Mouse (Mus musculus) stomach, postnatal 0 days (tissue): ENCODE data around the gene Col23a1.

Source experiments
- CTCF ChIP-seq: IDR thresholded peaks from 2 replicates; pipeline ENCODE4 v1.5.1; 2016; ENCODE audit warnings: antibody characterized with exemption, low read depth, mild to moderate bottlenecking, moderate library complexity
- EP300 ChIP-seq: optimal IDR thresholded peaks from 2 replicates; pipeline ENCODE3; 2016; ENCODE audit warnings: antibody characterized with exemption

DNA sequence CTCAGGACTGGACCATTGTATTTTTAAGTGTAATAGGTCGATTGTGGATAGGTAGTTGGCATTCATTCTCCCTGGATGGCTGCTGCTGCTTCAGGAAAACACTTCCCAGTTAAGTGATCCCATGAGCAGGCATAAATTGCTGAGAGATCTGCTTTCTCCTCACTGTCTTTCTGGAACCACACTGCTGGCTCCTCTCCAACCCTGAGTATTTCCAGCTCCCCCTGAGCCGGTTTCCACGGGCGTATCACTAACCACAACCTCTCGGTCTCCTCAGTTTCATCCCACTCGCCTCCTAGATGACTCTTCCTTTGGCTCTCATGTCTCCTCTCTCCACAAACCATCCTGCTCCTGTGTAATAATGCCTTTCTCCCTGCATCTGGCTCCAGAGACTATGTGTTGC is 228.9 kb downstream of the Col23a1 start:
- TF ChIP-seq CTCF (no peak), EP300 (no peak)
